Mouse (Mus musculus): ENCODE data around the gene Plxna4. TPM values are rescaled to one million over a fixed set of nuclear protein-coding genes. Genes with fewer than 3 reads are reported as not detected.

Gene Plxna4
- polyA plus RNA-seq, 1 experiment from 2014 or later = 11.0 TPM

GRCm38 (mm10) chr6:32464637-32465036 lies 123.4 kb downstream of the Plxna4 start:
- H3K27ac ChIP-seq = no peak overlapping the region
- ATAC-seq (ENCODE audit: low FRiP score) = no peak
- no peaks in the 10 kb centered on the region for H3K36me3 ChIP-seq
- H3K4me2 ChIP-seq (replicated peaks) = no peak overlapping the region
- H3K27me3 ChIP-seq = no peaks in the 10 kb centered on the region
- no peaks in the 10 kb centered on the region for H3K9me3 ChIP-seq (replicated peaks)
- H3K4me3 ChIP-seq = no peak overlapping the region
- no peak overlapping the region for H3K9ac ChIP-seq
- WGBS = 48% methylated on average over 8 of the region's 8 CpGs
- H3K4me1 ChIP-seq = peaks cover 14% of the 10 kb centered on the region

DNA sequence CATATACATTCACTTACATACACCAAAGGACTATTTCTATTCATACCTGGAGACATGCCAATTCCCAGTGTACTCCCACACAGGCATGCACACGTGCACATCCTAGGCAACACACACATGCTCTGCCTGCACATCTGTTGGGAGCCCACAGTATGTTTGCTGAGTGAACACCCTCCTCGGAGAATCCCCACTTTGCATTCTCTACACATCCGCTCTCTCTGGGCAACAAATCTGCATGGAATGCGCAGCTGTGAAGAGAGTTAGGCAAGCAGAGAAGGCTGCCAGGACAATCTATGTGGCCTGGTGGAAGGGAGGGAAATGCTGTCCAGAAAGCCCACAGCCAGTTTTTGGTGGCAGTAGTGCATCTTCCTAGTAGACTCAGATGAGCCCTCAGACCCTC lies 123.9 kb downstream of the Plxna4 start:
- H3K9ac ChIP-seq = no peak overlapping the region
- H3K4me3 ChIP-seq = no peak overlapping the region
- H3K4me2 ChIP-seq (replicated peaks) = no peak overlapping the region
- H3K4me1 ChIP-seq = peaks cover 14% of the 10 kb centered on the region
- ATAC-seq (ENCODE audit: low FRiP score) = no peak; the same call in 1 of the 2 replicates
- H3K9me3 ChIP-seq (replicated peaks) = no peaks in the 10 kb centered on the region
- no peaks in the 10 kb centered on the region for H3K36me3 ChIP-seq
- H3K27ac ChIP-seq = no peak overlapping the region
- 69% methylated on average over 4 of the region's 4 CpGs for WGBS
- H3K27me3 ChIP-seq = no peaks in the 10 kb centered on the region

DNA sequence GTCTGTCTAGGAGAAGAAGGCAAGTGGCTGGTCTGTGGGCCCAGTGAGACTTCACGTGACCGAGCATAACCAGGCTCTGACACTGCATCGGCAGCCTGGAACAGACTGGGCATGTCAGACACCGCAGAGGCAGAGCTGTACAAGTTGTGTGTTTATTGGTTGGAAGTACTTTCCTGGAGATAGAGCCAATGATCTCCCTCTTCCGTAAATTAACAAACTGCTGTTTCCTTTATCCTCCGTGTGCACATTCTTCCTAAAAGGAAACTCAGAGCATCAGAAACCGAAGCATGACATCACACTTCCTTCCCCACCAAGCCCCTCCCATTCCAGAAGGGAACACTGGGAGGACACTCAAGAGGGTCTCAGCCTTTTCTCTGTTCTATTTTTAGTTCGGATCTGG lies 127.6 kb downstream of the Plxna4 start:
- H3K27ac ChIP-seq = no peak overlapping the region
- H3K4me2 ChIP-seq (replicated peaks) = no peak overlapping the region
- no peak overlapping the region for H3K9ac ChIP-seq
- no peaks in the 10 kb centered on the region for H3K9me3 ChIP-seq (replicated peaks)
- H3K4me1 ChIP-seq = peaks cover 14% of the 10 kb centered on the region
- WGBS = 77% methylated on average over 8 of the region's 8 CpGs
- H3K27me3 ChIP-seq = no peaks in the 10 kb centered on the region
- no peaks in the 10 kb centered on the region for H3K36me3 ChIP-seq
- no peak overlapping the region for H3K4me3 ChIP-seq
- ATAC-seq (ENCODE audit: low FRiP score) = no peak

GRCm38 (mm10) chr6:32456641-32457040 lies 131.4 kb downstream of the Plxna4 start:
- no peak overlapping the region for H3K4me2 ChIP-seq (replicated peaks)
- no peak overlapping the region for H3K9ac ChIP-seq
- H3K4me3 ChIP-seq = no peak overlapping the region
- ATAC-seq (ENCODE audit: low FRiP score) = no peak
- no peaks in the 10 kb centered on the region for H3K9me3 ChIP-seq (replicated peaks)
- no peaks in the 10 kb centered on the region for H3K27me3 ChIP-seq
- no peak overlapping the region for H3K27ac ChIP-seq
- no peaks in the 10 kb centered on the region for H3K36me3 ChIP-seq
- WGBS = 78% methylated on average over 3 of the region's 3 CpGs
- peaks cover 4% of the 10 kb centered on the region; the same call in 1 of the 2 replicates for H3K4me1 ChIP-seq

DNA sequence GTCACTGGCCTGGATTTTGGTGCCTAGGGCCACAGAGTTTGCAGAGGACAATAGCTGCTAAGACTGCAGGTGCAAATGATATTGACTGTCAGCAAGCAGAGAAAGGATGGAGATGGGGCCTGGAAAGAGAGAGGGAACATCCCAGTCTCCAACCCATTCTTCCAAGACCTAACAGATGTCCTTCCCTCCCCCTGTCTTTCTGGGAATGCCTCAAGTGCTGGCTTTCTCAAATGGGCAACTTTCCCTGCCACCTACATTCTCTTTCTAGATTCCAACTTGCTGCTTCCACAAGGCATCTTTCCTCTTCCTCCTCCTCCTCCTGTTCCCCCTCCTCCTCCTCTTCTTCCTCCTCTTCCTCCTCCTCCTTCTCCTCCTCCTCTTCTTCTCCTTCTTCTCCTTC lies 136.1 kb downstream of the Plxna4 start:
- no peak for ATAC-seq (ENCODE audit: low FRiP score)
- no peaks in the 10 kb centered on the region for H3K9me3 ChIP-seq (replicated peaks)
- no peaks in the 10 kb centered on the region for H3K27me3 ChIP-seq
- H3K4me1 ChIP-seq = no peaks in the 10 kb centered on the region
- H3K4me3 ChIP-seq = no peak overlapping the region
- H3K36me3 ChIP-seq = no peaks in the 10 kb centered on the region
- H3K27ac ChIP-seq = no peak overlapping the region
- no peak overlapping the region for H3K9ac ChIP-seq
- no peak overlapping the region for H3K4me2 ChIP-seq (replicated peaks)

- WGBS = 88% methylated on average over 8 of the region's 8 CpGs
- ATAC-seq (ENCODE audit: low FRiP score) = no peak
- H3K4me1 ChIP-seq = peaks cover 1% of the 10 kb centered on the region; the same call in 1 of the 2 replicates
- no peak overlapping the region for H3K4me3 ChIP-seq
- no peaks in the 10 kb centered on the region for H3K36me3 ChIP-seq
- H3K4me2 ChIP-seq (replicated peaks) = no peak overlapping the region
- no peak overlapping the region for H3K9ac ChIP-seq
- no peaks in the 10 kb centered on the region for H3K27me3 ChIP-seq
- no peak overlapping the region for H3K27ac ChIP-seq
- no peaks in the 10 kb centered on the region for H3K9me3 ChIP-seq (replicated peaks)
These were observed 138.6 kb downstream of the Plxna4 start for GRCm38 (mm10) chr6:32449237-32449963.

DNA sequence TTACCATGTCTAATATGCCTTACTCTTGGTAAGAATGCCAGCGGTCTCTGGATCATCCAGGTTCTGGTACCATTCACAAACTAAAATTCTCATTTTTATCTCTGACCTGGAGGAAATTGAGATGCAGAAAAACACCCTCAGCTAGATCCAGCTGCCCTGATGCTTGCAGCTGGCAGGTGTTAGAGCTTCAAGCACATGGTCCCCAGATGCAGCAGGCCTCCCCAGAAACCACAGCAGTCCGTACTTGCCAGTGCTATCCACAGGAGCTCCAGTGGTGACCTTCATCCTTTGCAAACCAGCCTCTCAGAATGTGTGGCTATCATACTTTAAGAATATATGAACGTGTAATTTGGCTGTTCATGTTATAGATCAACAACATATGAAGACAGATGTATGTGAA lies 139.2 kb downstream of the Plxna4 start:
- no peaks in the 10 kb centered on the region for H3K36me3 ChIP-seq
- no peak overlapping the region for H3K4me3 ChIP-seq
- no peaks in the 10 kb centered on the region for H3K9me3 ChIP-seq (replicated peaks)
- peaks cover 4% of the 10 kb centered on the region; the same call in 1 of the 2 replicates for H3K4me1 ChIP-seq
- 81% methylated on average over 3 of the region's 3 CpGs for WGBS
- no peaks in the 10 kb centered on the region for H3K27me3 ChIP-seq
- no peak overlapping the region for H3K27ac ChIP-seq
- no peak overlapping the region for H3K4me2 ChIP-seq (replicated peaks)
- H3K9ac ChIP-seq = no peak overlapping the region
- ATAC-seq (ENCODE audit: low FRiP score) = no peak

GRCm38 (mm10) chr6:32446276-32446675 lies 141.7 kb downstream of the Plxna4 start:
- 80% methylated on average over 4 of the region's 4 CpGs for WGBS
- no peaks in the 10 kb centered on the region for H3K36me3 ChIP-seq

GRCm38 (mm10) chr6:32445246-32445645 lies 142.7 kb downstream of the Plxna4 start:
- no peak for ATAC-seq (ENCODE audit: low FRiP score)

More at GRCm38 (mm10) chr6:32446276-32446675, 141.7 kb downstream of the Plxna4 start:
- H3K9ac ChIP-seq = no peak overlapping the region
- no peak overlapping the region for H3K4me3 ChIP-seq
- no peak for ATAC-seq (ENCODE audit: low FRiP score)
- H3K4me2 ChIP-seq (replicated peaks) = no peak overlapping the region
- peaks cover 4% of the 10 kb centered on the region; the same call in 1 of the 2 replicates for H3K4me1 ChIP-seq
- H3K27ac ChIP-seq = no peak overlapping the region
- no peaks in the 10 kb centered on the region for H3K9me3 ChIP-seq (replicated peaks)
- no peaks in the 10 kb centered on the region for H3K27me3 ChIP-seq

GRCm38 (mm10) chr6:32444393-32444792 lies 143.6 kb downstream of the Plxna4 start:
- Histone ChIP-seq H3K27ac (no peak overlapping the region), H3K27me3 (no peaks in the 10 kb centered on the region), H3K4me2 (replicated peaks) (no peak overlapping the region), H3K9ac (no peak overlapping the region), H3K4me3 (no peak overlapping the region), H3K9me3 (replicated peaks) (no peaks in the 10 kb centered on the region), H3K4me1 (peaks cover 4% of the 10 kb centered on the region; the same call in 1 of the 2 replicates), H3K36me3 (no peaks in the 10 kb centered on the region)
- WGBS = 70% methylated on average over 2 of the region's 2 CpGs
- ATAC-seq (ENCODE audit: low FRiP score) = no peak

More at GRCm38 (mm10) chr6:32445246-32445645, 142.7 kb downstream of the Plxna4 start:
- Histone ChIP-seq H3K36me3 (no peaks in the 10 kb centered on the region), H3K9ac (no peak overlapping the region), H3K4me2 (replicated peaks) (no peak overlapping the region), H3K4me1 (peaks cover 4% of the 10 kb centered on the region; the same call in 1 of the 2 replicates), H3K9me3 (replicated peaks) (no peaks in the 10 kb centered on the region), H3K27me3 (no peaks in the 10 kb centered on the region), H3K27ac (no peak overlapping the region), H3K4me3 (no peak overlapping the region)
- WGBS = 58% methylated on average over 2 of the region's 2 CpGs

DNA sequence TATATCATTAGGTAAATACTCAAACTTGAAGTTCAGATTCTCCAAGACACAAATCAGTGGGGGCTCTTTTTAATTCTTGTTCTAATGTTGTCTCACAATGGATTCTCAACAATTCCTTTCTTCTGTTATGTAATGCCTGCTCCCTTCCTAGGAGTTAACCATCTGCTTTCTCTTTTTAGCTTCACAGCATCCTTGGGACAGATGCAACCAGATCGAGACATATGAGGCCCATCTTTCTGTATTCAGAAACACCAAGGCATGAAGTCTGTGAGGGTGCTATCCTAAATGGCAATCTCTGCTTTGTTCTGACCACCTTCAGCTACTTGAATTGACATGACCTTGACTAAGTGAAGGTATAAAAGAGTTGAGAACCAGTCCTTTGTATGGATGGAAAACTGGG lies 144.3 kb downstream of the Plxna4 start:
- H3K4me3 ChIP-seq = no peak overlapping the region
- H3K4me2 ChIP-seq (replicated peaks) = no peak overlapping the region
- H3K36me3 ChIP-seq = no peaks in the 10 kb centered on the region
- ATAC-seq (ENCODE audit: low FRiP score) = no peak
- H3K9ac ChIP-seq = no peak overlapping the region
- 89% methylated on average over 1 of the region's 1 CpGs for WGBS
- H3K9me3 ChIP-seq (replicated peaks) = no peaks in the 10 kb centered on the region
- no peaks in the 10 kb centered on the region for H3K27me3 ChIP-seq
- no peak overlapping the region for H3K27ac ChIP-seq
- H3K4me1 ChIP-seq = peaks cover 4% of the 10 kb centered on the region; the same call in 1 of the 2 replicates

DNA sequence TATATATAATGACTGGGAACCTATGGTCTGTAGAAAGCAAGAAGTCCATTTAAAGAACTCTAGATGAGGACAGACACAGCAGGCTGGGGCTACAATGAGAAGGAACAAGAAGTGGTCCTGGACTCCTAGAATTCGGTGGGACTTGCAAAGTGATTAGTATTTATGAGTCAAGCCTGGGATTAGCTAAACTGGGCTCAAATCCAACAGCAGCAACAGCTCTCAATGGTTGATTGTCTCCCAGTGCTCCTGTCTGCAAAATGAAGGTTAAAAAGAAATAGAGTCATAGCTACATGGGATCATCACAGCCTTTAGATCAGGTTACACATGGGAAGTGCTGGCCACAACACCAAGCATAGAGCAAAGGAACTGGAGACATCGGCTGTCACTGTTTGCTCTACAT lies 148.6 kb downstream of the Plxna4 start:
- Histone ChIP-seq H3K27ac (no peak overlapping the region), H3K9ac (no peak overlapping the region), H3K4me3 (no peak overlapping the region), H3K36me3 (no peaks in the 10 kb centered on the region), H3K4me1 (peaks cover 3% of the 10 kb centered on the region; the same call in 1 of the 2 replicates), H3K27me3 (no peaks in the 10 kb centered on the region), H3K9me3 (replicated peaks) (no peaks in the 10 kb centered on the region), H3K4me2 (replicated peaks) (no peak overlapping the region)
- no peak for ATAC-seq (ENCODE audit: low FRiP score)
- WGBS = 81% methylated on average over 2 of the region's 2 CpGs

- no peaks in the 10 kb centered on the region for H3K9me3 ChIP-seq (replicated peaks)
- H3K4me1 ChIP-seq = no peaks in the 10 kb centered on the region
- H3K36me3 ChIP-seq = no peaks in the 10 kb centered on the region
- no peaks in the 10 kb centered on the region for H3K27me3 ChIP-seq
- ATAC-seq (ENCODE audit: low FRiP score) = no peak
- 76% methylated on average over 6 of the region's 6 CpGs for WGBS
- H3K4me2 ChIP-seq (replicated peaks) = no peak overlapping the region
- H3K9ac ChIP-seq = no peak overlapping the region
- H3K4me3 ChIP-seq = no peak overlapping the region
- H3K27ac ChIP-seq = no peak overlapping the region
These were observed 150.8 kb downstream of the Plxna4 start for GRCm38 (mm10) chr6:32437219-32437618.
